Mouse (Mus musculus) frontal cortex, postnatal 14 days (tissue): ENCODE results near the gene Adam1b.
A peak's percentile ranks its signal among the peaks of the same experiment; 100 is the strongest.

ENCODE experiments used
- DNase-seq, 2 experiments: peaks; one replicate each; pipeline ENCODE4 v3.0.0; 2022; ENCODE audit warnings: low spot score in 2 of 2

Gene Adam1b

DNA sequence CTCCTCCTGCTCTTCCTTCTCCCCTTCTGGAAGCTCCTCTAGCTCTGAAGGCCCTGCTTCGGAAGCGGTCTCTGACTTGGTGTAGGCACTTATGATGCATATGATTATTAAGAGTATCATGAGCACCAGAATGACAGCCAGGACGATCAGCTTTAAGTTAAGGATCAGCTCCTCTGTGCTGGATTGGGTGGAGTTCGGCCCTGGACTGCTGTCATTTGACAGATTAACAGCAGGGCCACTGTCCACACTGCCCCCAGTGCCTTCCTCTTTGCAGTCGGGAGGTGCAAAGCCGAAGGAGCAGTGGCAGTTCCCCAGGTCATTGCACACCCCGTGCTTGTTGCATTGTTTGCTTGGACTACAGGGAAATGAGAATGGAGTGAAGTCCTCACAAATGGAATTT, 2.5 kb downstream of the Adam1b start:
- no peak for DNase-seq

GRCm38 (mm10) chr5:121493305-121493704, 9.9 kb downstream of the Adam1b start:
- DNase-seq, result peak; percentile 31 to 52

DNA sequence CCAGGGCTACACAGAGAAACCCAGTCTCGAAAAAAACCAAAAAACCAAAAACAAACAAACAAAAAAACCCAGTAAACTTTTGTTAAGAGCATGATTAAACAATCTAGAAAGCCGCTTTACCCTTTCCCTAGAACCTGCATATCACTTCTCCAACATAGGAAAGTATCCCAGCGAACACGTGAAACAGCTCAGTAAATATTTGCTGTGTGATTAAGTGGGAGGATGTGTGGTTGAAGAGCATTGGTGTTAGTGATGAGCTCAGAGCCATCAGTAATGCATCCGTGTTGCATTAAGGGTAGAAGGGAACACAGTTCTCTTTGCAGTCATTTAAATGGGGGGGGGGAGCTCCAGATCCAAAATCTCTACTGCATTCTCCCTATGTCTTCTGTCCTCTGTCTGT, 18.4 kb downstream of the Adam1b start:
- no peak for DNase-seq

GRCm38 (mm10) chr5:121477680-121478079, 25.6 kb downstream of the Adam1b start:
- no peak for DNase-seq

GRCm38 (mm10) chr5:121476040-121476439, 27.2 kb downstream of the Adam1b start:
- DNase-seq, result no peak

DNA sequence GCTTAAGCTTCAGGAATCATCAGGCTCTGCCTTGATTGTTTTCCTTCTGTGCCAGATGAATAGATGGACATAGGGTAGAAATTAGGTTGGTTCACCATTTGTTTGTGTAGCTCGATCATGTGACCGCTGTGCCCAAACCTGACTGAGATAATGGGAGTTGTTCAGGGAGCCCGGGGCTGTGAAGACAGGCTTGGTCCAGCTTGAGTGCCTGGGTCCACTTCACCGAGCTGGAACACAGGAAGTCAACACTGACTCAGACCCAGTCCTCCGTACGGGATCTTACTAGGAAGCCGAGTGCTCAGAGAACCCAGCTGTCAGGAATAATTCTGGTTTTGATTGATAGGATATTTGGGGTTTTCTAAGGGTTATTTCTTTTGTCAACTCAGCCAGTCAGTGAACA, 28.6 kb downstream of the Adam1b start:
- no peak for DNase-seq

DNA sequence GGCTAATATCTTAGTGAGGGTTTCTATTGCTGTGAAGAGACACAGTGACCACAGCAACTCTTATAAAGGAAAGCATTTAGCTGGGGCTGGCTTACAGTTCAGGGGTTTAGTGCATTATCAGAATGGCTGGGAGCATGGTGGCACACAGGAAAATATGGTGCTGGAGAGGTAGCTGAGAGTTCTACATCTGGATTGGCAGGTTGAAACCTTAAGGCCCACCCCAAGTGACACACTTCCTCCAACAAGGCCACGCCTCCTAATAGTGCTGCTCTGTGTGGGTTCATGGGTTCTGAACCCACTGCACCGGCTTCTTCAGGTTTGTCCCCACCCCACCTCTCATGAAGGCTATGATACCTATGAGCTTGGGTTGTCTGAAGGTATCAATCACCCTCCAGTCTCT, 30.8 kb downstream of the Adam1b start:
- no peak for DNase-seq

DNA sequence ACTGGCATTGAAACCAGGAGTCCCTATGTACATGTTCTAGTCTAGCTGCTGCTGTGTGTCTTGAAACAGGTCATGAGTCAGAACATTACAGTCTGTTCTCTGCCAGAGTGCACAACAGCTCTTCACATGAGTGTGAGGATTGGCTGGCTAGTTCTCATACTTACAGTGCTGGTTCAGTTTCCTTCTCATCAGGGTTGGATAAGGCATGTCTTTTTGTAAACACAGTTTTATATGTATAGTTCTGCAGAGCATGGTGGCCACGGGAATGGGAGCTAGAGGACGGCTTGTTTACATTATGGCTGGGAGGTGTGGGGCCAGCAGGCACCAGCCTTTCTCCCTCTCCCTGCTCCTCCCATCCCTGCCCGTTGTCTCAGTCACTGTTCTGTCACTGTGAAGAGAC, 33.7 kb downstream of the Adam1b start:
- no peak for DNase-seq

GRCm38 (mm10) chr5:121463601-121464250, 39.5 kb downstream of the Adam1b start:
- no peak for DNase-seq

DNA sequence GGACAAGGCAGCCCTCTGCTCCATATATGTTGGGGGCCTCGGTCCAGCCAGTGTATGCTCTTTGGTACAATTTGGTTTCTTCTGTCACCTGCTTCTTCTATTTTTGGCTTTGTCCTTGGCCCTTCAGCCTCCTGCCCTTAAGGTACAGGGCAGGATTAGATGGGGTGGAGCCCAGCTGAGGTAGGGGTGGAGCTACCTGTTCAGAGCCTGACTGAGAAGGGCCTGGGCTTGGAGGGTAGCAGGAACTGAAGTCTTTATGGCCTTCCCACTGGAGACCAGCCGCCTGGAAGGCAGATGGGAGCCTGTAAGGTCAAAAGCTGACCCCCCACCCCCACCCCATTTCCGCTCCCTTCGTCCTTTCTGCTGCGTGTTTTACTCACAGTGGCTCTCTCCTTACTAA, 40.3 kb downstream of the Adam1b start:
- DNase-seq, result no peak

DNA sequence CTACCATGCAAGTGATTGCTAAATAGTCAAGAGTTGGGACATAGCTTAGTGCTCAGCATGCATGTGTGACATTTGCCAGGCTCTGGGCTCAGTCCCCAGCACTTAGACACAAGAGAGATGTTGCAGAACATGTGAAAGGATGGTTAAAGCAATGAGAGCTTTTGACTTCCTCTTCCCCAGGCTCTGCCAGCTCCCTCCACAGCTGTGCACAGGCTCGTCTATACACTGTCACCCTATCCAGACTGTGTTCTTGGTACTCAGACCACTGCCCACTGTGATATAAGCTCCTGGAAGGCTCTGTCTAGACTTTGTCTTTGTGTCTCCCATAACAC, 41.1 kb downstream of the Adam1b start:
- no peak for DNase-seq

DNA sequence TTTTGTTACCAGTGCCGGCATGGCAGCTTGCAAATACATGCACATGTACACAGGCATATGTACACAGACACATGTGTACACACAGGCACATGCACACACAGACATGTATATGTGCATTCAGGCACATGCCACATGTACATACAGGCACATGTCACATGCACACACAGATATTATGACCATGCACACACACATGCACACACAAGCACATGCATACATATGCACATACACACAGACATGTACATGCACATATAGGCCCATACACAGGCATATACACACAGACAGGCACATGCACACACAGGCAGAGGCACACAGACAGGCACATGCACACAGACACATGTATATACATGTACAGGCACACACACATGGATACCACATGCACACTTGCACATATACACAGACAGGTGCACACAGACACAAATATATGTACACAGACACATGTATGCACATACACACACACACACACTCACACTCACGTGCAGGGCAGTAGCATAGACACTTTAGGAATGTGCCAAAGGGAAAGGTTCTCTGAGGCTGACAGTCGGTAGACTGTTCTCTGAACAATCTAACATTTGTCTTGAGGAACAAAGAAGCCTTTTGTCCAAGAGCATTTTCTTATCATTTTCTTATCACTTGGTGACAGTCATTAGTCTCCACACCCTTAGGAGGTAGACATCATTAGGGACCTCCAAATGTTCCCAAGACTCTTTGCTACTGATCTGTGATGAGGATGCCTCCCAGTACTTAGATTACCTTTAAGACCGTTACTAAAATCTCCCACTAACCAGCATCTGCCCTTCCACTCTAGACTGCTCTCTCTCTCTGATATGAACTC, 41.7 kb downstream of the Adam1b start:
- no peak for DNase-seq

DNA sequence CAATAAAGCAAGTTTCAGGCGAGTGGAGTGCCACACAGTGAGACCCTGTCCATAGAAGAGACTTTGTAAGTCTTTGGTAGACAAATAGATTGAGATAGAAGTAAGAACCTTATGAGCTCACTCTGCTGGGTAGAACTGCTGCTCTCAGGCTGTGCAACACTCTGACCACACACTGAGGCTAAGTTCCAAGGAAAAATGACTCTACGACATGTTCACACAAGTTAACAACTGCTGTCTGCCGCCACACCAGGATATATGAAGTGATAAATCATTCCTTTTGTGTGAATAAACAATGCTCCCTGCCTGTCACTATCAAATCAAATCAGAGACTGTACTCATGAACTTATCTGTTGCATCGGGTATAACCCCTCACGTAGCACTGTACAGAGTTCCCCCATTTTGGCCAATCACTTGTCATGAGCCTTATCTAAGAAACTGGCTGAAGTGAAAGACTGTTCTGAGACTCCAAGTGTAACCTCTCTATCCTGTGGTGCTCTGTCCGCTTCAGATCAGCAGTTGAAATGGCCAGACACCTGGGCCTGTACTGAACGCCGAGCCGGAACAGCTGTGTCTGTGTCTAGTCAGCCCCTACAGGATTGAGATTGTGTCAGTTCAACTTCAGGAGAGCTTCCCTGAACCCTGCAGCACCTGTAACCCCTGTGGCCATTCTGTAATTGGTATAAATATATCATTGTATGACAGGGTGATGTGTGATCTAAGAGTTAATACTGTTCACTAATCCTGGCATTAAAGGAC, 47.5 kb downstream of the Adam1b start:
- DNase-seq, result no peak

GRCm38 (mm10) chr5:121454503-121454782, 48.8 kb downstream of the Adam1b start:
- DNase-seq, result no peak

- no peak for DNase-seq
These were observed 49.3 kb downstream of the Adam1b start for GRCm38 (mm10) chr5:121453743-121454502.

- DNase-seq, result no peak
These were observed 50.3 kb downstream of the Adam1b start for GRCm38 (mm10) chr5:121452906-121453305.

DNA sequence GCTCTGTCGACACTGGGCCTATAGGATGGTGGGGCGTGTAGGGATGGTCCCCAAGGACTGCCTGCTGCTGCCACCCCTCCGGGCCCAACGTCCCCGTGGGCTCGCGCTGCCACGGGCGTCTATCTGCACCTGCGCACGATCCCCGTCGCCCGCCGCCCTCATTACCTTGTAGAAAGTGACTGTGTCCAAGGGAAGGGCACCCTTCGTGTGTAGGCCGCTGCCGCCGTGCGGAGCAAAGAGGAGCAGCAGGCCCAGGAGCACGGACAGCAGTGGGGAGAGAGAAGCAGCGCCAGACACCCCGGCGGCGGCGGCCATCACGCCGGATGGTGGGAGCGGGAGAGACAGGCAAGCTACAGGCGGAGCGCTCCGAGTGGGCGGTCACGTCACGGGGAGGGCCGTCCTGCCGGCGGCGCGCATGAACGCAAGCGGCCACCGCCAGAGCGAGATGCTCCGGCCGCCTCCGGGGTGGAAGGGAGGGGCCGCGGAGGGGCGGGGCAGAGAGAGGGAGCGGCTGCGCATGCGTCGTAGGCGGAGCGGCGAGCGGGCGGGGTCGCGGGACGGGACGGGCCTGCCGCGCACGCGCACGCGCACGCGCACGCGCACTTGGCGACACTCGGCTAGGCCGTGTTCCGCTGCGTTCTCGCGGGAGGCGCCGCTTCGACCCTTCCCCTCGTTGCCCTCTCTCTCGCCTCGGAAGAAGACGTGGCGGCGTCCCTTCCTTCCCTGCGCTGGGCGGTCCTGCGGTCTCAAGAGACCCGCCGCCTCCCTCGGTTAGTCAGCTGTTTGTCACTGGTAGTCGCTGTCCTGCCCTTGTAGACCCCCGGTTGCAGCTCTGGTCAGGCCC, 51.0 kb downstream of the Adam1b start, which contains the start of gene Erp29:
Gene Erp29, minus strand, starts transcription at position 481 of the 844 bp plus-strand sequence.
- DNase-seq, result peak; percentile 96 to 97

DNA sequence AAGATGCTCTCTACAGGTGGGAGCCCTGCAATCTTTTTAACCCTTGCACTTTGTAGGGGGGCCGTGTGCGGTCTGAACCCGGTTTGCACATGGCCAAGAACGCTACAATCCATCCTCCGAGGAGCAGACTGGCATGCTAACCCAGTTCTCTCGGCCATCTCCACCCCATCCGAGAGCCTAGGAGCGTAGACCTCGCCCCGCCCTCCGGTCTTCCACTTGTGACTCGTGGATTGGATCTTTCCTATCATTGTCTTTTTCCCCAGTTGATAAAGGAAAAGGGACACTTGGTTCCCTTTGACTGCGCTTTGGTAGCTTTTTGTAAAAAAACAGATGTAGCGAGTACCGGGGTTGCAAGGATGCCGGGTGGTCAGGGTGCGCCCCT, 51.6 kb downstream of the Adam1b start, which contains the start of gene Tmem116:
Gene Tmem116, plus strand, starts transcription at position 250 of the 382 bp plus-strand sequence.
- DNase-seq, result no peak

GRCm38 (mm10) chr5:121451203-121451602, 52.0 kb downstream of the Adam1b start:
- no peak for DNase-seq

- DNase-seq, result no peak
These were observed 52.8 kb downstream of the Adam1b start for GRCm38 (mm10) chr5:121450476-121450875.
